Mouse (Mus musculus): ENCODE data around the gene Lrrc10. TPM values are rescaled to one million over a fixed set of nuclear protein-coding genes. Genes with fewer than 3 reads are reported as not detected.

Gene Lrrc10
- not detected for total RNA-seq (2023)

DNA sequence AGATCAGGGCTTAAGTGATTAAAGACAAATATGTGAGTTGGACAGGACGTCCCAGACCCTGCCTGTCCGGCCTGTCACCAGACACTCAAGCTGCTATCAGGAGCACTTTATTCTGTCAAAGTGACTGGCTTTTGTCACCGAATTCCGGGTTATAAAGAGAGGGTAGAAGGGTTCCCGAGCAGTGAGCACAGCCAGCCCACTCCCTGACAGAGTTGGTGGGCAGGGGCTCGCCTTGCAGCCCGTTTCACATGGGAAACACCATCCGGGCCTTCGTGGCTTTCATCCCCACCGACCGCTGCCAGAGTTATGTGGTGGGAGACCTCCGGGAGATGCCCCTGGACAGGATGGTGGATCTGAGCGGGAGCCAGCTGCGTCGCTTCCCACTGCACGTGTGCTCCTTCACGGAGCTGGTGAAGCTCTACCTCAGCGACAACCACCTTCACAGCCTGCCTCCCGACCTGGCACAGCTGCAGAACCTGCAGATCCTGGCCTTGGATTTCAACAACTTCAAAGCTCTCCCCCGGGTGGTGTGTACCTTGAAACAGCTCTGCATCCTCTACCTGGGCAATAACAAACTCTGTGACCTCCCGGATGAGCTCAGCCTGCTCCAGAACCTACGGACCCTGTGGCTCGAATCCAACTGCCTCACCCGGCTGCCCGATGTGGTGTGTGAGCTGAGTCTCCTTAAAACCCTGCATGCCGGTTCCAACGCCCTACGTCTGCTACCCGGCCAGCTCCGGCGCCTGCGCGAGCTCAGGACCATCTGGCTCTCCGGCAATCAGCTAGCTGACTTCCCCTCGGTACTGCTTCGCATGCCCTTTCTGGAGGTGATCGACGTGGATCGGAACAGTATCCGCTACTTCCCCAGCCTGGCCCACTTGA, at the start of gene Lrrc10:
Lrrc10 (plus strand) TSS at position 167 of the 882 bp plus-strand sequence.

DNA sequence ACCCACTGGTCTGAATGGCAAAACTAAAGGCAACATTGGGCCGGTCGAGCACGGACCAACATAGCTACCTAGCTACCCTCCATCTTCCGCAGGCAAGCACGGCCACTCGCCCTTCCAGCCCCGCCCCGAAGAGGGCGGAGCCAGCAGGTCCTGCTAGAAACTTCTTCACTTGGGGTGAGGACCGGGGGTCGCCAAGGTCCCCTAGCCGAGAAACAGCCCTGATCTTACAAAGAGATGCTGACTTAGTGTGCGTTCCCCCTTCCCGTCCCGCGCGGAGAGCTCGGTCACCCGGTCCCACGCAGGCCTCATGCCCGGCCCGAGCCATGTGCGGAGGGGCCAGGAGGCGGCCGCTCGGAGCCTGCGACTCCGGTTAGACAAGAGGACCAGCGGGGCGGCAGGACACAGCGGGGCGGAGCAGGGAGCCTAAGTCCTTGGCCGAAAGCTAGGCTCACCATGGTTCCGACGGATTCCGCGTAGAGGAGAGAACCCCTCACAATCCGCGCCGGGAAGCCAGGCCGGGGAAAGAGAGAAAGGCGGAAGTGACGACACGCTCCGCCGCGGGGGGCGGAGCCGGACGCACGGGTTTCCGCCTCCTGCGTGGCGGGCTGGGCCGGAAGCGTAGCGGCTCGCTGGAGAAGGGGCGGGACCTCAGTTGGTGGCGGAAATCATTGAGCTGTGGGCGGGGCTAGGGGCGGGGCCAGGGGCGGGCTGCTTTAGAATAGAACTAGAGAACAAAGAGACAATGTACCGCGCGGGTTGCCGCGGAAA, 18.3 kb downstream of the Lrrc10 start, which contains the start of gene Cct2:
Cct2 (minus strand) TSS at position 561 of the 768 bp plus-strand sequence.

Other genes with a start within 250 kb of the Lrrc10 start
- not detected for gene Myrfl, start 148.4 kb upstream of the Lrrc10 start, total RNA-seq (2023)
- 1 to 10 TPM; 7.3 to 8.6 TPM for gene Rab3ip, start 94.6 kb upstream of the Lrrc10 start, total RNA-seq (2023)
- not detected for gene Gm10271, start 72.7 kb upstream of the Lrrc10 start, total RNA-seq (2023)
- not detected for gene Best3, start 59.0 kb upstream of the Lrrc10 start, total RNA-seq (2023)
- 100 to 1,000 TPM in 1 of 2 experiments, 10 to 100 TPM in 1; 95.5 to 111 TPM for gene Cct2, start 18.5 kb downstream of the Lrrc10 start, total RNA-seq (2023)
- gene Frs2, start 103.2 kb downstream of the Lrrc10 start, total RNA-seq (2023): 10 to 100 TPM; 15.7 to 16.3 TPM
- 10 to 100 TPM; 42.9 to 53.1 TPM for gene Yeats4, start 179.2 kb downstream of the Lrrc10 start, total RNA-seq (2023)
- not detected for gene 9530003J23Rik, start 193.4 kb downstream of the Lrrc10 start, total RNA-seq (2023)
- gene Lyz2, start 237.0 kb downstream of the Lrrc10 start, total RNA-seq (2023): over 10,000 TPM; 14,038 to 15,289 TPM
- gene Lyz1, start 247.5 kb downstream of the Lrrc10 start, total RNA-seq (2023): 1,000 to 10,000 TPM; 1,817 to 1,846 TPM

All from neutrophil, adult 59 days (primary cell).